Mouse (Mus musculus): ENCODE measurements around the gene C3.

Gene C3

DNA sequence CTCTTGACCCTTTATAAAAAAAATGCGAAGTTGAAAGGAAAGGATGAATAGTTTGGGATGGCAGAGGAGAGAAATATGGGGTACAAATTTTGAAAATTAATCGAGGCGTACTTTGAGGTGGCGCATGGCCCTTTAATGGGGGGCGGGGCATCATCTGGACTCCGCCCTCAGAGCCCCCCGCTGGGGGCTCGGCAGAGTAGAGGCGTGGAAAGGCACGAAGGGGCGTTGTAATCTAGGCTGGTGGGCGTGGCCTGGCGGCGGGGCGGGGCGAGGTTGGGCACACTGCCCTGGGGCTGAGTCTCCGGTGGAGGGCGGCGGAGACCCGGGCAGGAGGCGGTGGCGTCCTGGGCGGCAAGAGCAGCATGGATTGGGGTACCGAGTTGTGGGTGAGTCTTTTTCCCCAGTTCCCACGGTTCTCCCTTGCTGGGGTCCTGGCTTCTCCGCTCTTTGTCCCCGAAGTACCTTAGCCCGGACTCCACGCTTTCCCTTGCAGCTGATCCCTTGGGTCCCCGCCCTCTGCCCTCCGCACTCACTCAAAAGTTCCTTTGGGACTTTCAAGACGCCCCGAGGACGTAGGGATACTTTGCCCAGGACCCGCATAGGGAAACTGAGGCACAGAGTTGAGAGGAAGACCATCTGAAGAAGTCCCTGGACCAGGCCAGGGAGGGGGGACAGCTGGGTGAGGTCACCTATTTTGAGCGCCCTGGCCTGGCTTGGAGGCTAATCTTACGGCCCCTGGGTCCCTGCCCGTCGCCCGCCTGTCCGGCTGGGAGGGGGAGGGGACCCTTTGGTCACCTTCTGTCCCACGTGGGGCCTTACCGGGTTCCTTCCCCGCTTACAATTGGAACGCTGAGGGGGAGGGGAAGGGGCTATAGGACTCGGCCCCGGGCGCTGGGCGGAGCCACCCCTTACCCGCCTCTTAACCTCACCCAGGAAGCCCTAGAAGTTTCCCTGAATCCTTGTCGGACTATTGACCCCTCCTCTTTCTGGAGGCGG lies 21.5 kb upstream of the C3 start, which contains the start of gene Trip10:
Trip10 (plus strand) TSS at position 270 of the 996 bp plus-strand sequence.
- peak; percentile 94 to 96 for DNase-seq

DNA sequence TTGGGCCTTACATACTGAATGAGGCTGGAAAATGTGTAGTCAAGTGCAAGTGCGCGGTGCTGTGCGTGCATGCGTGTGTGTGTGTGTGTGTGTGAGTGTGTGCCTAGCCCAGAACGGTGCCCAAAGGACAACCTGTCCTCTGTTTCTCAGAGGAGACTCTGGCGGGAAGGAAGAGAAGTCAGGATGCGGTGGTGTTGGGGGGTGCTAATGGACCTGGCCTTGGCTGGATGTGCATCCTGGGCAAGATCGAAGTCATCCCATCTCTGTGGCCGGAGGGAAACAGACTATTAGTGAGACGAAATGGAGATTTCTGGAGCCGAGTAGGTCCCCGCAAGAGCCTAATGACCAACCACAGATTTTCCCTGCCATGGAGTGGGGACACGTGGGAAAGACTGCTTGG lies 20.8 kb upstream of the C3 start:
- peak in 1 of 2 experiments; percentile 37 for DNase-seq

DNA sequence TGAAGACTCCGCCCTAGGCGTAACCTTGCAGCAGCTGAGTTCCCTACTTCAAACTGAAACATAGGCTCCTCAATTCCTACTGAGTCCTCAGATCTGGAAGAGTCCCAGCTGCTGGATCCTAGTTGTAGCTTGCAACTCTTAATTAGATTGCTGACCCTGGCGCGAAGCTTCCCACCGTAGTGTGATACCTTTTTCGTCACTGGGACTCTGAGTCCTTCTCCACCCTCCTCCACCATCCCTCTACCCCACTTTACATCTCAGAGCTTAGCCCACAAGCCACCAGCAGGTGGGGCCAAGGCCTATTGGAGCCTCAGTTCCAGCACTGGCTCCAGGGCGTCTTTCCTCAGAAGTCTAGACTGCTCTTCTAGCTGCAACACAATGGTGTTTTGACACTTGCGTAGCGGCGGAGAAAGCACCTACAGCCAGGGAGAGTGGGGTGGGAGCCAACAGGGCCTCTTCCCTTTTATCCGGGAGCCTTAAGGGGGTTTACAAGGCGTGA lies 20.3 kb upstream of the C3 start, which contains the start of gene Gpr108:
Gpr108 (minus strand) TSS at position 246 of the 499 bp plus-strand sequence.
- peak; percentile 90 to 93 for DNase-seq

DNA sequence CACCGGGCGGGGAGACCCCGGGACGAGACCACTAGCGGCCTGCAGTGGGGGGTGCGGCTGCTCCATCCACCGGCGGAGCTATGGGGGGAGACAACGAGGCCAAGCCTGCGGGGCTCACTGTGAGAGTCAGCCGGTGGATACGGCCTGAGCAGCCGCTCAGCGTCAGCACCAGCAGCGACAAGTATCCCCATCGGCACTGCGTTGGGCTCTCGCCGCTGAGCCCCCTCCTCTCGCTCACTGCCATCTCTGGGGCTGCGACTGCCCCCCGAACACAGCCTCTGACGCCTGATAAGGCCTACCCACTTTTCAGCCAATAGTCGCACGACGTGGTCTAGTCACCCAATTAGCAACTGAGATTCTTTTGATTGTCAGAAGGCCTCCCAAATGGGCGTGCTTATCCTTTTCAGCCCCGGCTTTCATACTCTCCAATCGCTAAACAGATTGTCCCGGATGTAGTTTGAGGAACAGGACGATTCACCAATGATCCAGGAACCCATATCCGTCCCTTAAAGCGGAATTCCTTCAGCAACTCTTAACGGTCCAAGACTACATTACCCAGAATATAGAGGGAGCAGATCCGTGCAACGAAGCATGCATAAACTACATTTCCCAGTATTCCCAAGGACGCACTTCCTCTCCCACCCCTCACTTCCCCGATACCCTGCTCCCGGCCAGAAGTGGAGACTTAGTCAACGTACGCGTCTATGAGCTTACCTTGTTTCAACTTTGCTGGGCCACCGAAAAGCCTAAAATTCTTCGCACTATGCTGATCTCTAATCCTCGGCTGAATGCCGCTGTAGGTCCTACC lies 19.7 kb upstream of the C3 start:
- DNase-seq, result peak; percentile 91 to 94

DNA sequence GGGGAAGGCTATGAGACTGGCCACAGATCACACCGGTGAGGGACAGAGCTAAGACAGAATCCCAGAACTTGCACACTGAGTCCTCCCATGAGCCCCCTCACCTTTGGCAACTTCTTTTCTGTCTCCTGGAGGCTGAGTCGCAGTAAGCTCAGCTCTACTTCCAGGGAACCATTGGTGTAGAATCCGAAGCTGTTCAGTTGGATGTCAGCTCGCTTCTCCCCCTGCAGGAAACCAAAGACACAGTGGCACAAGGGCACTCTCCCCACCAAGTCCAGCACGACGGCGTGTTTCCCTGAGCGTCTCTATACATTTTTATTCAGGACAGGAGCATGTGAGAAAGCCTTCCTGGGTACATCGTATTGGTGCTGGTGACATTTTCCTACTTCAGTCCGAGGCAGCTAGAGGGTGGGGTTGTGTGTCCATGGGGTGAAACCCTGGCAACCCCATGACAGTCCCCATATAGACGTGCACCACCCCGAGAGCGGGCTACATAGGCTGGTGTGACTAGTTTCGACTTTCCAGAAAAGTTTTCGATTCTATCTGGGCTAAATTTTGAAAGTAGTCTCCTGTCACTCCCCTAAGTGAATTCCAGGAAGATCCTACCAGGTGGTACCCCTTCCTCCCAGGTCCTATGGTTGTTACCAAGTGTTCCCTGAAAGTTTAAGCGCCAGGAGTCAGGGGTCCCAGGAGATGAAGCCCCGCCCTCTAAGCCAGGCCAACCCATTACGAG lies 18.9 kb upstream of the C3 start:
- DNase-seq, result peak in 1 of 2 experiments; percentile 38

DNA sequence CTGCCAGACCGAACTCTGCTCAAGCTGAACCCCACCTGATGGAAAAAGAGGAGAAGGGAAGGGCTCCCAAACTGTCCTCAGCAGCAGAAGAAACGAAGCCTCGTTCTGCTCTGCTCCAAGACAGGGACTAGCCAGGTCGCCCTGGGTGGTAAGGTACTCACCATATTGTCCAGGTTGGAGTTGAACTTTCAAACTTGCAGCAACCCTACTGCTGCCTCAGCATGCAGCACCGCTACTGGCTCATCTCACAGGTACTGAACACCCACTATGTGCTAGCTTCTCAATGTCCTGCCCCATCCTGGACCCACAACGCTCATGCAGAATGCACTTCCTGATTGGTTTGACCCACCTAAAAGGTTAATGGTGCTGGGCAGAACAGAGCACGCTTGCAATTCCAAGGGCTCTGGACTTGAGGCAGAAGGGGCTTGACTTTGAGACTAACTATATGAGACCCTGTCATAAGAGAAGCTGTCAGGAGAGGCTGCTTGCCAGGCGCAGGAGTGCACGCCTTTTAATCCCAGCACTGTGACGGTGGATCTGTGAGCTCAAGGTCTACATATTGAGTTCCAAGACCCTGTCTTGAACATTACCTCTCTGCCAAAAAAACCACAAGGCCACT lies 17.5 kb upstream of the C3 start:
- no peak for DNase-seq

DNA sequence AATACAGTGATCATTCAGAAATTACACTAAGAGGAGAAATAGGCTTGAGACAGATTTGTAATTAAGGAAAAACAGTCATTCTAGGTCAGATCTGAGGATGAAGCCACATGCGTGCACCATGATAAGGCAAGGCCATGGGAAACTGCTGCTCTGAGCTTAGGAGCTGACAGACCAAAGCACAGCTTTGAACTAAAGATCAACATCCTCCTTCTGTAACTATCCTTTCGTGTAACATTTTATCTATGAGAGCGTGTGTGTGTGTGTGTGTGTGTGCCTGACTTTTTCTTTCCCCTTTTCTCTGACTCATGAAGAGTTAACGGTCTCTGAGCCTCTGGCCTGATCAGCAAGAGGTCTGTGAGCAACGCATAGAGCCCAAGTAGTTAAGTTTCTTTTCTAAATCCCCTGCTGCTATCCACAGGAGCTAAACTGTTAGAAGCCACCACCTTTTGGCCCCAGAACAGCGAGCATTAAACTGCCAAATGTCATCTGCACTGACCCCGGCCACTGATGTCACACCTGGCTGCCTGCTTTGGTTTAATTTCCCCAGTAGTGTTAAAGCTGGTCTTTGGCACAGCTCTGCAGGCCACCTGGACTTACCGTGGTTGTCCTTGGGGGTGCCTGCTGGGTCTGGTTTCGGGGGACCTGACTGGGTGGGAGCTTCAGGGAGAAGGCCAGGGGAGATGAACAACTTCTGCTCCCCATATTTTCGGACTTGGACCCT lies 15.9 kb upstream of the C3 start:
- DNase-seq, result no peak

DNA sequence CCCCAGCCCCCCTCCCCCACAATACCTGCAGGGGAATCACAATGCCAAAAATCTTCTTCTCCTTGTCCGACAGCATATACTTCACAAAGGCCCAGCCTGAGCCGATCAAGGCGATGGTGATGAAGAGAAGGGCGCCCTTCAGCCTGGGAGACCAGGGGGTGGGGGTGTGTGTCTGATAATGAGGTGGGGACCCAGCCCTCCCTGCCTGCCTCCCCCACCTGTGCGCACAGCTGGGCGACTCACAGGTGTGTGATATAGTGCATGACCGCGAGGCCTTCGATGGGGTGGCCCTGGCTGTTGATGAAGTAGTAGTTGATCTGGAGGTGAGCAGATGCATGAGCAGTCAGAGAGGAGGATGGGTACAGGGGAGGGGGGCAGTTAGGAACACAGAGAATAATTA lies 9.2 kb upstream of the C3 start:
- no peak for DNase-seq

DNA sequence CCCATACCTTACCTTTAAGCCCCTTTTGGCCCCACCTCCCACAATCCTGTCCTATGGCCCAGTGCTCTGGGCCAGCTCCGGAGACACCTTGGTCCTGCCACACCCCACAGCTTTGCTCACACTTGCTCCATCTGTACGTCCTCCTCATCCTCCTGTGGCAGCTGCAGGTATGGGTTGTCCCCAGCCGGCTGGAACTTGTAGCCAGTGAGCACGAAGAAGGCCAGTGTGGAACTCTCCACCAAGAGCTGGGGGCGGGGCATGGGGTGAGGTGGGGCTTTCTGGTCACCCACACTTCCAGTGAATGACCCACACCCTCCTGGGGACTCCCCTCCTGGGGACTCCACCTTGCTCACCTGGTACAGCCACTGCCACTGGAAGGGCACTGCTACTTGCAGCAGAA lies 7.9 kb upstream of the C3 start:
- DNase-seq, result no peak

DNA sequence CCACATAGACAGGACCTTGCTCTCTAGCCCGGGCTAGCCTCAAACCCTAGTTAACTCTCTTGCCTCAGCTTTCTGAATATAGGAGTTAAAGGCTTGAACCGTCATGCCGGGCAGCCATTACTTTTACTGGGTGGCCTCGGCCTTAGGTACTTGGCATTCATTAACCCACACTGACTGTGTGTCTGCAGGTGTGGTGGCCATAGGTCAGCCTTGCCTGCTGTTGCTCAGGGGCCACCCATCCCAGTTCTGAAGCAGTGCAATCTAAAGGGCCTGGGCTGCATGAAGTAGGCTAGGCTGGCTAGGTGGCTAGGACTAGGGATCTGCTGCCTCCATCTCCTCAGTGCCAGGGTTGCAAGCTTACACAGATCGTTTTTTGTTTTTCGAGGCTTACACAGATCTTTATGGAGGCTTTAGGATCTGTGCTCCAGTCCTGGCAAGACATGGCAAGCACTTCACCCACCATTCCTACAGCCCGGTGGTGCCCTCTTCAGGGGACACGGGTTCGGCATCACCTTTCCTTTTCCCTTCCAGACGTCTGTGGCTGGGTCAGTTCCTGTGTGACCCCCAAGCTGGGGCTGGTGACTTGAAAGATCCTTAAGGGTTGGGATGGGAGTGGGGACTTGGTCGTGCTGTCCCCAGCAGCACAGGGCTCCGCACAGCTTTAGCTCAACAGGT lies 6.5 kb upstream of the C3 start:
- DNase-seq, result no peak

DNA sequence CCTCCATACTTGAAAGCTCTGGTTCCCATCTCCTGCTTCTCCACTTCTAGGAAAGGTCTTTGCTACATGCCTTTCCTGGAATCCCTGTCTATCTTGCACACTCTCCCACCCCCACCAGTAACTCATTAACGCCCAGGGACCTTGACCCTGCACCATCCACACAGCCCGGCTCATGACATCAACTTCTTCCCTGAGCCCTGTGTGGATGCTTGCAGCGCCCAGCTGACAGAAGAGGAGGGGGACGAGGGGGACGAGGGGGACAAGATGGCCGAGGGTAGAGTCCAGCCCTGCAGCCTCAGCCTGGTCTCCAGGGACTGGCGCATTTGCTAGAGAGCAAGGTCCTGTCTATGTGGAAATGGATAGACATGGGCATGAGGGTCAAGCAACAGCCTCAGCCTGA lies 5.1 kb upstream of the C3 start:
- DNase-seq, result no peak

DNA sequence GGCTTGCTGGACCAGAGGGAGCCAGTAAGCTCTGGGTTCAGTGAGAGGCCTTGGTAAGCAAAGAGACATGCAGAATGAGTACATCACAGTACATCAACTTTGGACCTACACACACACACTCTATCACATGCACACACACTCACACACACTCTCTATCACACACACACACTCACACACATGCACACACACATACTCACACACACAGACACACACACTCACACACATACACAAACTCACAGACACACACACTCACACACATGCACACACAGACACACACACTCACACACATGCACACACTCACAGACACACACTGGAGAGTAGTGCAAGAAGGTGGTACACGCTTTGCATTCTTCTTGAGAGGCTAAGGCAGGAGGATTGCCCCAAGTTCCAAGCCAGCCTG lies 4.3 kb upstream of the C3 start:
- no peak for DNase-seq

DNA sequence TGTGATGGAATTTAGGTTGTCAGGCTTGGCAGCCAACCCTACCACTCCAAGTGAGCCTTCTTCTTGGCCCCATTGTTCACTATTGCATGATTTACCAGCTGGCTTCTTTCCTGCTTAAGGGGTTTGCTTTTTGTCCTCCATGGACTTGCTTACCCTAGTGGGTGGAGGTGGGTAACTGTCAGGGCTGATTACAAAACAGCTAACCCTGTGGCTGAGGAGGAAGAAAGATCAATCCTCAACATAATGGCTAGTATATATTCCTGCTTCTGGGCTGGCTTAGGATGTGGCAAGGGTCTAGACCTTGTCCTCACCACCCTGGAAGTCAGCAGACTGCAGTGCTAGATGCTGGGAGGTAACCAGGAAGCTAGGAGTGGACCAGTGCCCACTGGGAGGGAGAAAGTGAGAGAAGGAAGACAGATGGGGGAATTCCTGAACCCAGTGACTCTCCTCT lies 3.4 kb upstream of the C3 start:
- DNase-seq, result no peak

DNA sequence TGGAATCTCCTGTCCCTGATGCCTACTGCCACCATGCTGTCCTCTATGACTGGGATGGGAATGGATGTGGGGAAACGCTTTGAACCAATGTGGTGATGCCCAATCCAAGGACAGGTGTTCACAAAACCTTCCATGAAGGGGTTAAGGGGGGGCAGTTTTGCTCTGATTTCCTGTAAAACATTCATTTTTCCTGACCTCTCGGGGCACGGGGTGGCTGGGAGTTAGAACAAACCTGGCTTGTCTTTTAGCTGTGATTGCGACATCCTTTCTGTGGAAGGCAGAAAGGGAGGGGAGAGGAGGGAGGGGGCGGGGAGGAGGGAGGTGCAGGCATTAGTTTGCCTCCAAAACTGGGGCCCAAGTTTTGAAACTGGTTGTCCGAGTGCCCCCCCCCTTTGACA lies 2.8 kb upstream of the C3 start:
- no peak for DNase-seq

DNA sequence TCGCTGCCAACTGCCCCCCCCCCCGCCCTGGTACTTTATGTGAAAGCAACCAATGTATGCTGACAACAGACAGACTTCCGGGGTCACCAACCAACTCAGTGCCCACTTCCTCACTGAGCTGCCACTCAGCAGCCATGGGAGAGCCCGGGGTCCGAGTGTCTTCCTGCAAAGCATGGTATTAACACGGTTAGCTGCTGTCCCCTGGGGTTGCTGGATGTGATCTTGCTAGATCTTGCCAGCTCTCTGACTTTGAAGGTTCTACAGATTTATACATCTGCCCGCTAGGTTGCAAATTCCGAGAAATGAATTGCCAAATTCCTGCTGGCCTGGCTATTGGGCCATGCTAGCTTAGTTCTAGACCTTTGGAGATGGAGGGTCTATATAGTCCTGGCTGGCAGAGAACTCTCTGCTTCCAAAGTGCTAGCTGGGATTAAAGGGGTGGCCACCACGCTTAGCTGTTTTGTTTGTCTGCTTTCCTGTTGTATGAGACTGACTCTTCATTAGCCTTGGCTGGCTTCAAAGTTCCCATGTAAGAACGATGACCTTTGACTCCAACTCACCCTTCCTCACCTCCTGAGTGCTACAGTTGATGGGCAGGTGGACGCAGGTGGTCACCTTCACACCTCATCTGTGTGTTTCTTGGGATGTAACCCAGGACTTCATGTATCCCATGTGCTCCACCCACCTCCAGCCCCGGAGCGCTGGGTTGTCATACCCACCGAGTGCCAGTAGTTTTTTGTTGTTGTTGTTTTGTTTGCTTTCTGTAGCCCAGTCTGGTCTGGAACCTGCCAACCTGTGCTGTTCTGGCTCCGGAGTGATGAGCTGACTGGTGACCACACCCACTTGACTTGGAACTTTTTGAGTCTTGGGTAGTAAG lies 2.2 kb upstream of the C3 start:
- DNase-seq, result peak in 1 of 2 experiments; percentile 25

DNA sequence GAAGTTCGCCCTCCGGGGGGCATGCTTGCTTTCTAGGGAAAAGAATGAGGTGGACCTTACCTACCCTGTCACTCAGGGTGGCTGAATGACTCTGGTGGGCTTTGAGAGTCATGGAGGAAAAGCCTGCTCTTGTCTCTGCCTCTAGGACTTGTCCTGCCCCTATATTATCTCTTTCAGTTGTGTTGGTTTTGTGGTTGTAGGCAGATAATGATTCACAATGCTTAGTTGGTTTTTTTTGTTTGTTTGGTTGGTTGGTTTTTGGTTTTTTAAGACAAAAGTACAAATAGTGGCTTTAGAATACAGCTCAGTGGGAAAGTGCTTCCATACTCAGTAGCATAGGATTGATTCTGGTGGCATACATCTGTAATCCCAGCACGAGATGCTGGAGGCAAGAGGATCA lies 937 bp upstream of the C3 start:
- DNase-seq, result no peak

DNA sequence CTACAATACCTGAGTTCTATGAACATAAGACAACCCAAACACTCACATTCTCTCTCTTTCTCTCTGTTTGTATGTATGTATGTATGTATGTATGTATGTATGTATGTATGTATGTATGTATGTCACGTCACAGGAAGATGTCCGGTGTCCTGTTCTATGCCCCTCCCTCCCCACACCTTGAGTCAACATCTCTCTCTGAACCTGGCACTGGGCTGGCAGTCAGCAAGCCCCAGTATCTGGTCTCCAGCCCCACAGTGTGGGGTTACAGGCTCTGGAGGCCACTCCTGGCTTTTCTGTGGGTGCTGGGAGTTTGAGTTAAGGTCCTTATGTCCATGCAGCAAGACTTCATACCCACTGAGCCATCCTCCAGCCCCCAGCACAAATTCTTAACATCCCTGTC lies 468 bp downstream of the C3 start:
- no peak for DNase-seq

DNA sequence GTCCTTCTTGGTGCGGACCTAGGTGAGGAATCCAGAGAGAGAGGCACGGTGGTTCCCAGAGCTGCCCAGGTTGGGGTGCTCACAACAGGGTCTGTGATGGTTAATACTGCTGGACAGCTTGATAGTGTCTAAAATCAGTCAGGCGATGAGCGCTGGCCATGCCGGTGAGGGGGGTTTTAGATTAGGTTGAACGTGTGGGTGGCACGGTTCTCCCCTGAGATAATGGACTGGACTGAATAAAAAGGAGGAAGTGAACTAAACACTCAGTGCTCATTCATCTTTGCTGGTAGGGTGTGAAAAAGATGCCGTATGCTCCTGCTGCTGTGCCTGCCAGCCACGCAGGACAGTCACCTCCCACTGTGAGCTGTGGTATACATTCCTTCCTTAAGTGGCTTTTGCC lies 4.6 kb downstream of the C3 start:
- DNase-seq, result peak in 1 of 2 experiments; percentile 0

DNA sequence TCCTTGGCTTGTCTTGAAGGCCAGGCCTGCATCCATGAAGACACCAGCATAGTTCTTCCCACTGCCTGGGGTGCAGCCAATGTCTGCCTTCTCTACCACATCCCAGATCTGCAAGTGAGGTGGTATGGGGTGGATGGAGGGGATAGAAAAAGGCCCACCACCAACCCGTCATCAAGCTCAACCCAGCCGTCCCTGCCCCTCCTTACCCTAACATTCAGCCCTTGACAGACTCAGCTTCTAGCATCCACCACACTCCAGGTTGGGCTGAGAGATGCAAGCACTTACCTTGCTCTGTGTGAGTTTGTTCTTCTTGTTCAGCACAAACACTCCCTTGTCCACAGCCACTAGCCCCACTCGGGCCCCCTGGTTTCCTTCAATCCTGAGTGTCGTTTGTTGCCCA lies 6.0 kb downstream of the C3 start:
- DNase-seq, result no peak

DNA sequence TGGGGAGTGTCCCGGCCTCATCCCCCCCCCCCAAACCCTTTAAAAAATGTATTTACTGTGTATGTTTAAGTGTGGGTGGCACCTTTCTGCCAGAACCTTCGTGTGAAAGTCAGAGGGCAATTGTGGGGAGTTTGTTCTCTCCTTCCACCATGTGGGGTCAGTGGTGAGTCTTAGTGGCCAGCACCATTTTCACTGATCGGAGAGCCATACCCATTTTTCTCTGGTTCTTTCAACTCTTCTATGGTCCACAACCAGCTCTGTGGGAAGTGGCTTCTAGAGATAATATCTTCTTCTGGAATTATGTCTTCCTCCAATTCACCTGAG lies 8.1 kb downstream of the C3 start:
- peak; percentile 59 to 61 for DNase-seq
